Mouse (Mus musculus) lung, embryonic 15.5 days (tissue): ENCODE measurements around the gene Zcchc2. TPM values are rescaled to one million over a fixed set of nuclear protein-coding genes. Genes with fewer than 3 reads are reported as not detected.

Experiments used
- ATAC-seq: fragments of 200-750 bp; cut with Nextera tagmentation; 2 replicates; pipeline ENCODE4 v1.8.0; 2017; ENCODE audit warnings: moderate number of reproducible peaks, borderline replicate concordance; ENCODE audit not compliant: low FRiP score, low TSS enrichment; ENCODE audit errors: extremely low read depth
- H3K27ac ChIP-seq: fragments of 300-500 bp; sonication (generic); 2 replicates; pipeline ENCODE4 v1.5.1; 2015; ENCODE audit warnings: moderate library complexity, mild to moderate bottlenecking, inconsistent platforms
- H3K27me3 ChIP-seq: fragments of 300-500 bp; sonication (generic); 2 replicates; pipeline ENCODE4 v1.6.1; 2015; ENCODE audit warnings: inconsistent platforms
- H3K36me3 ChIP-seq: fragments of 300-500 bp; sonication (generic); 2 replicates; pipeline ENCODE4 v1.6.1; 2015; ENCODE audit warnings: inconsistent platforms
- H3K4me1 ChIP-seq: fragments of 300-500 bp; sonication (generic); 2 replicates; pipeline ENCODE4 v1.6.1; 2015; ENCODE audit warnings: inconsistent platforms
- H3K4me2 ChIP-seq: fragments of 300-500 bp; sonication (generic); 2 replicates; pipeline ENCODE4 v1.6.1; 2015; ENCODE audit warnings: inconsistent platforms, mild to moderate bottlenecking, moderate library complexity
- H3K4me3 ChIP-seq: fragments of 300-500 bp; sonication (generic); 2 replicates; pipeline ENCODE4 v1.5.1; 2015; ENCODE audit warnings: mild to moderate bottlenecking, inconsistent platforms
- H3K9ac ChIP-seq: fragments of 300-500 bp; sonication (generic); 2 replicates; pipeline ENCODE4 v1.6.1; 2015; ENCODE audit warnings: inconsistent platforms
- H3K9me3 ChIP-seq: fragments of 300-500 bp; sonication (generic); 2 replicates; pipeline ENCODE4 v1.6.1; 2016; ENCODE audit warnings: inconsistent platforms
- WGBS: fragments of 180-500 bp; shearing (Covaris S2); methylation state at CpG from one replicate; pipeline ENCODE4 v1.1.7; 2015; 5-methylcytosine and 5-hydroxymethylcytosine counted together
- polyA plus RNA-seq: library from polyadenylated mRNA; unstranded; fragments of >200 nt; fragmentation: Nextera tagmentation; extraction: Ambion mirVana; gene quantifications from 2 replicates; pipeline ENCODE4 v1.2.1, GENCODE M21; 2015

The Zcchc2 gene
- polyA plus RNA-seq, 1 experiment from 2014 or later = 2.0 TPM

DNA sequence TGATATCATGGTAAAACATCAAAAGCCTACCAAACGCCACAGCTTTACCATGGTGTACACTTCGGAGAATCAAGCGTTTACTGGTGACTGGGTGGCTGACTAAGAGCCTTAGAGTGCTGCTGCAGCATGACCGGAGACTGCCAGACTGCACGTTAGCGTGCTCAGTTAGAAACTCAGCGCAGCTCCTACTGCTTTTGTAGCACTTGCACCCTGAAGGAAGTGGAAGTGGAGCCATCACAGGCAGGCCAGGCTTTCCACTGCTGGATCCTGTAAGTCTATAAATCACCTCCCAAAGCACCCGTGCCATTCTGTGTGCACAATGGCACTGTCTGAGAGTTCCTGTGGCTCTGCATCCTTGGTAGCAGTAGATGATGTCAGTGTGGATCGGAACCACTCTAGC lies 52.0 kb downstream of the Zcchc2 start:
- no peak overlapping the region for H3K27ac ChIP-seq
- 88% methylated on average over 9 of the region's 9 CpGs for WGBS
- H3K9ac ChIP-seq = no peak overlapping the region
- H3K4me3 ChIP-seq = no peak overlapping the region
- no peaks in the 10 kb centered on the region for H3K27me3 ChIP-seq
- no peak for ATAC-seq
- H3K4me2 ChIP-seq = no peak overlapping the region
- no peaks in the 10 kb centered on the region for H3K9me3 ChIP-seq
- no peaks in the 10 kb centered on the region for H3K36me3 ChIP-seq
- H3K4me1 ChIP-seq = no peaks in the 10 kb centered on the region

DNA sequence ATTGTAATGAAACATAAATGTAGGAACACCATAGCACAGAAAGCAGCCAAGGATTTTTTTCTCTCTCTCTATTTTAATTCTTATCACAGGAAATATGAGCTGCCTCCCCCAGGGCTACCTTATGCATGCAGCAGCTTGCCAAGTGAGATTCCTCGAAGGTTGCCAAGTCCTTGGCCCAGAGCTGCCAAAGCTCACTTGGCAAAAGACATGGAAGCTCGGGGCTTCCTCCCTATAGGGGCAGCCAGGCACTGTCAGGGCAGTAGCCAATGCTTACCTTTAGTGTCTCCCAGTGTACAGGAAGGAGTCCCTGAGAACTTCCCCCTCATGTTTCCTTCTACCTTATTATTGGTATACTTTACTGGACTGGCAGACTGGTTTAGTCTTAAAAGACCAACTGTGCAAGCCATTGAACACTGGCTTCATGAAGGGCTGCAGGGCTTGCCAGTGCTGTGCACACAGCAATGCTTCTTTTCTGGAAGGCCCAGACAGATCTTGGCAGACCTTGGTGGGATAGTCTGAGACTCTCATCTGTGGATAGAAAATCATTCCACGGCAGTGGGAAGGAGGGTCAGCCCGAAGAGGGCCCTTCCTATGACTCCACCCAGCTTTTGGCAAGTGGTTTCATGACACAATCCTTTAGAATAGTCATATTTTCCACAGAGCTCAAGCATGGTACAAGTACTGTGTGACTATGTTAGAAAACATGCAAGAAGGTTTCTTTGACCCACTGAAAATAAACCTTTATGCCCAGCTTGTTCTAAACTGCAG lies 53.0 kb downstream of the Zcchc2 start:
- Histone ChIP-seq H3K4me1 (no peaks in the 10 kb centered on the region), H3K9ac (no peak overlapping the region), H3K4me2 (no peak overlapping the region), H3K4me3 (no peak overlapping the region), H3K27me3 (no peaks in the 10 kb centered on the region), H3K36me3 (no peaks in the 10 kb centered on the region), H3K27ac (no peak overlapping the region), H3K9me3 (no peaks in the 10 kb centered on the region)
- 50% methylated on average over 4 of the region's 4 CpGs for WGBS
- ATAC-seq = no peak

DNA sequence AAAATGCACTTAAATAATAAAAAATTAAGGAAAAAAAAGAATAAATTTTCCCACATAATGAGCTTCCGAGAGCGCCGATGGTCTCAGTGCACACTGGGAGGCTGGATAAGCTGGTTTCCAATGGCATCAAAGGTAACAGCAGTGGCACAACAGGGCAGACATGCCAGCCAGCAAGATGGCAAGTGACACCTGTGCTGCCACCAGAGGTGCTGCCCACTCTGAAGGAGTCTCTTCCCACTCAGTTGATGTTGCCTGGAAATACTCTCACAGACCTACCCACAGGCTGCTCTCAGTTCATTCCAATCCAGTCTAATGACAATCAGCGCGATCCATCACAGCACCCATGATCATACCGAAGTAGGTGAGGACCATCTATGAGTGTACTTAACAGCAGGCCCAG lies 58.8 kb downstream of the Zcchc2 start:
- no peak for ATAC-seq
- Histone ChIP-seq H3K9ac (no peak overlapping the region), H3K27ac (no peak overlapping the region), H3K4me3 (no peak overlapping the region), H3K9me3 (no peaks in the 10 kb centered on the region), H3K27me3 (no peaks in the 10 kb centered on the region), H3K4me1 (no peaks in the 10 kb centered on the region), H3K36me3 (no peaks in the 10 kb centered on the region), H3K4me2 (no peak overlapping the region)
- WGBS = 94% methylated on average over 6 of the region's 6 CpGs

DNA sequence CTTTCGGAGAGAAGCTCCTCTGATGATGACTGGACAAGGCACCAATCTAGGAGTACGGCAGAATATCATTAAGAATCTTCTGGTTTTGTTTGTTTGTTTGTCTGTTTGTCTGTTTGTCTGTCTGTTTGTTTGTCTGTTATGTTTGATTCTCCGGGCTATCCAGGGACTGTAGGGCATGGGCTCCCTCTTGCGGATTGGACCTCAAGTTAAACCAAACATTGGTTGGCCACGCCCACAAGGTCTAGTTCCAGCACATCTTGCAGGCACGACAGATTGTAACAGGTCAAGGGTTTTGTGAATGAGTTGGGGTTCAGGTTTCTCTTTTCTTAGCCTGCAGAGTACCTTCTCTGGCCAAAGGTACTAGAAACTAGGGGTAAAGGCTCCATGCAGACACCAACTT lies 64.8 kb downstream of the Zcchc2 start:
- Histone ChIP-seq H3K9ac (no peak overlapping the region), H3K4me2 (no peak overlapping the region), H3K4me1 (no peaks in the 10 kb centered on the region), H3K27me3 (no peaks in the 10 kb centered on the region), H3K4me3 (no peak overlapping the region), H3K36me3 (no peaks in the 10 kb centered on the region), H3K9me3 (no peaks in the 10 kb centered on the region), H3K27ac (no peak overlapping the region)
- WGBS = 66% methylated on average over 6 of the region's 6 CpGs
- ATAC-seq = no peak

DNA sequence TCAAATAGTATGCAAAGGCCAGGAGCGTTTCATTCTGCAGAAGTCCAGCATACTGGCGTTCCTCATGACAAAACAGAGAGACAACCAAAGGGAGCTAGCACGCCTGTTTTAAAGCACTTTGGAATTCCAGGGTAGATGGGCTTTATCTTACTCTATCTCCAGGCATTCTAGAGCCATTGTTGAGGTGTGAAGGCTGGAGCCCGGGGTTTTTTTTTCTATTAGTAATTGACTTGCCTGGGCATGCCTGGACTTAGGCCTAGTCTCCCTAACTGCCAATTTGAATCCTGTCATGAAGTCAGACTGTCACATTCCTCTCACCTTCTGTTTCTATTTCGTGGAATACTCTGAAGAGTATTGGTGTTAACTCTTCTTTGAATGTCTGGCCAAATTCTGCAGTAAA lies 68.1 kb downstream of the Zcchc2 start:
- Histone ChIP-seq H3K4me3 (no peak overlapping the region), H3K9me3 (no peaks in the 10 kb centered on the region), H3K27ac (no peak overlapping the region), H3K9ac (no peak overlapping the region), H3K27me3 (no peaks in the 10 kb centered on the region), H3K4me2 (no peak overlapping the region), H3K36me3 (no peaks in the 10 kb centered on the region), H3K4me1 (peaks cover 2% of the 10 kb centered on the region; the same call in 1 of the 2 replicates)
- no peak for ATAC-seq
- WGBS = 58% methylated on average over 5 of the region's 5 CpGs

DNA sequence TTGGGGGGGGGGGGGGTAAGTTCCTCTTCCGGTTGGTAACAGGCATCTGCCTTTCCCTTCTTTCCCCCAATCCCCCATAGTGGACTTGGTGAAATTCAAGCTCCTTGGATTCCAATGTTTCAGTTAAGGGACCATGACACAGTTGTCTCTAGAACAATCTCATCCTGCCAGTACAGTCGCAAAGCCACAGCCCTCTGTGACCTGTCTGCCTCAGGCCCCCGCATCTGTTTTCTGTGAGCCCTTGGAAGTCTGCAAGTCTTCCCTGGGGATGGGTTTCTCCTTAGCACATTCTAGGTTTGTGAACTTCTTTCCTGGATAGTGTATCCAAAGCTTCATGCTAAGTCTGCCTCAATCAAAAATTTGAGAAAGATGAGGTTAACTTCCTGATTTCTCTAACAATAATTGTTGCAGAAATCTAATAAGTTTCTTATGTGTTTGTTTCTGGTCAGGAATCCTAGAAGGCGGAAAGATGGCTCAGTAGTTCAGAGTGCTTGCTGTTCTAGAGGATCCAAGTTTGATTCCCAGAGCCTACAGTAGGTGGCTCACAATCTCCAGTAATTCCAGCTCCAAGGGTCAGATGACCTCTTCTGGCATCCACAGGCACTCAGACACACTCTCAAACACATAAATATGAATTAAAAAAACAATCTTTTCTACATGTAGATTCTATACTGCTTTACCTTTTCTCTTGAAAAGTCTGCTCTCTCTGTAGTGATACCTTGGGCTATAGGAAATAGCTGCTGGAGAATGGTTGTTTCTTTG lies 69.5 kb downstream of the Zcchc2 start:
- Histone ChIP-seq H3K9me3 (no peaks in the 10 kb centered on the region), H3K4me3 (no peak overlapping the region), H3K4me1 (peaks cover 16% of the 10 kb centered on the region), H3K4me2 (no peak overlapping the region), H3K36me3 (no peaks in the 10 kb centered on the region), H3K27ac (no peak overlapping the region), H3K27me3 (no peaks in the 10 kb centered on the region), H3K9ac (no peak overlapping the region)
- ATAC-seq = no peak
- 83% methylated on average over 4 of the region's 4 CpGs for WGBS

DNA sequence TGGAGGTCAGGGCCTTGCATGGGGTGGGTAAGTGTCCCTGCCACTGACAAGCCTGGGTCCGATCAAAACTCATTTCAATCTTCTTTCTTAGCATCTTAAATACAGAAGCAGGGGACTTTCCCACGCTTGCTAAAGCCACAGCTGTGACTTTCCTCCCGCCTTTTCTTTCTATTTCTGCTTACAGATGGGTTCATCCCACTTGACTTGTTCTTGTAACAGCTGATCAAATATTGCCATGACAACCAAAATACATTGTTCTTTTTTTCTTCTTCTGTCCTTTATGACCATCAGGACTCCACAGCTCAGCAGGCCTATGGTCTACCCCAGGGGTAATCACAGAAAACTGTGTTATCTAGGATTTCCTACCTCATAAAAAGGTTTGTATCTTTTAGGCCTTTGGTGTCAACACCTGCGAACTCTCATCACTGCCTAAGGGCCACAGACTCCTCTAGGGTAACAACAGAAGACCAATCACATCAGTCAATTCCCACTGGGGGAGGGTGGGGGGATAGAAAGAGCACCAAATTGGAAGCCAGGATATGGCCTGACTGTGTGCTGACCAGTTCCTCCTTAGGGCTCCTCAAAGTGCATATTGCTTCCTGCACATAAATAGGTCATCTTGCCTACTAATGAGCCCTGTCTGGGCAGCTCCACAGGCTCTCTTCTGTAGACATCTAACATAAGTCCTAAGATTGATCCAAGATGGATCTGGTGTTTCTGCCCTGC lies 71.1 kb downstream of the Zcchc2 start:
- H3K4me2 ChIP-seq = no peak overlapping the region
- no peak overlapping the region for H3K27ac ChIP-seq
- H3K27me3 ChIP-seq = no peaks in the 10 kb centered on the region
- no peaks in the 10 kb centered on the region for H3K9me3 ChIP-seq
- peaks cover 25% of the 10 kb centered on the region for H3K4me1 ChIP-seq
- H3K9ac ChIP-seq = no peak overlapping the region
- no peaks in the 10 kb centered on the region for H3K36me3 ChIP-seq
- H3K4me3 ChIP-seq = no peak overlapping the region
- no peak for ATAC-seq
- 82% methylated on average over 4 of the region's 4 CpGs for WGBS

DNA sequence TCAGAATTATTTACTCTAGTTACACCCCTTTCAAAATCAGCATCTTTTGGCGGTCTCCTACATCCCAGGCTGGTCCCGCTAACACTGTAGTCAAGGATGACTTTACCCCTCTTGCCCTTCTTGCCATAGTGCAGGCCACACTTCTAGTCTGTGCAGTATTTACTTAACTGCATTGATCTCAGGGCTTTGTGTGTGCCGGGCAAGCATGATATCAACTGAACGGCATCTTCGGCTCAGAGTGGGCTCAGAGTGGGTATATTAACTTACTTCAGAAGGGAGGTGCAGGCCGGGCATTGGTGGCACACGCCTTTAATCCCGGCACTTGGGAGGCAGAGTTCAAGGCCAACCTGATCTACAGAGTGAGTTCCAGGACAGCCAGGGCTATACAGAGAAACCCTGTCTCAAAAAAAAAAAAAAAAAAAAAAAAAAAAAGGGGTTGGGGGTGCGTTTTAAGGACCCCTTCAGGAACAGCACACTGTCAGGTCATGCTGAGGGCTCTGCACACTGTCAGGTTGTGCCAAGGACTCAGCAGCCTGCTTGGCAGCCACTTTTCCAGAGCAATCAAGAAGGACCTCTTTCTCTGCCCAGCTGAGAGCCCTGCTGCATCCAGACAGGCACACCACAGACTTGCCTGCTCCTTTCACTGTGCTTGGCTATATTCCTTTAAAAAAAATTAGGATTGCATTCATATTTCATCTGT lies 72.8 kb downstream of the Zcchc2 start:
- Histone ChIP-seq H3K4me3 (no peak overlapping the region), H3K27ac (no peak overlapping the region), H3K27me3 (no peaks in the 10 kb centered on the region), H3K9ac (no peak overlapping the region), H3K4me2 (no peak overlapping the region), H3K9me3 (no peaks in the 10 kb centered on the region), H3K4me1 (peaks cover 35% of the 10 kb centered on the region), H3K36me3 (no peaks in the 10 kb centered on the region)
- 75% methylated on average over 9 of the region's 9 CpGs for WGBS
- no peak for ATAC-seq

DNA sequence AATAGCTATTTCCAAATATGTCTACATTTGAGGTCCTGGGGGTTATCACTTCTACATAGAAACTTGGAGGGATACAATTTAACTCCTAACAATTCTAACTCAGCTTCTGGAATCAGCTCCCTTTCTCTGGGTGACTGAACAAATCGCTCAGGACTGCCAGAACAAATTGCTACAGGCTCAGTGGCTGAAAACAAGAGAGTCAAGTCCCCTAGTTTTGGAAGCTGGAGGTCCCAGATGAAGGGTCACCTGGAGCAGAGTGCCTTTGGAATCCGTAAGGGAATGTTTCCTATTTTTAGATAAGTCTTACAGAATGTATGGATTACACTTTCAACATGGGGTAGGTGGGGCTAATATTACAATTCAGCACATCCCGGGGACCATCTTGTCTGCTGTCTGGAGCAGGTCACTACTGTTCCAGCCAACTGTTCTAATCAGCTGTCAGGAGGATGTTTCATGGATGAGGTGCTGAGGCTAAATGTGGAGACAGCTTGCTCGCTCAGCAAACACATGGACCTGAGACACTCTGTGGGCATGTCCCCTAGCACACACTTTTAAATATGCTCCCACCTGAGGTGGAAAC lies 73.5 kb downstream of the Zcchc2 start:
- Histone ChIP-seq H3K27me3 (no peaks in the 10 kb centered on the region), H3K4me2 (no peak overlapping the region), H3K9ac (no peak overlapping the region), H3K4me1 (peaks cover 35% of the 10 kb centered on the region), H3K36me3 (no peaks in the 10 kb centered on the region), H3K4me3 (no peak overlapping the region), H3K27ac (no peak overlapping the region), H3K9me3 (no peaks in the 10 kb centered on the region)
- no peak for ATAC-seq
- WGBS = 52% methylated on average over 4 of the region's 4 CpGs

DNA sequence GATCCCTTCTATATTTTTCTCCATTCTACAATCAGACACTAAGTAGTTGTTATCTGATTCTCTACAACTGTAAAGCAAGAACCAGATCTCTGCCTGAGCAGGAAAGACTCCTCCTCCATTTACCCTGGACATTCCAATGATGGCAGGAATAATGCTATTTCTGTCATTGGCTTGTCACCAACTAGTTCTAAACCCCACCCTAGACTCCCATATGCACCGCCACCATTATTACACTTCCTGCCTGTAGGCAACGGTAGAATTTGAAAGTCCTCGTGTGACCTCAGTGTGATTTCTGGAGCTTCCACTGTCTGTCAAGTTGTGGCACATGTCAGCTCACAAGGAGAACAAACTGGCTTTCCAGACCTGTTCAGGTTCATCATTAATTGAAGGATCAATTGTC lies 74.1 kb downstream of the Zcchc2 start:
- H3K4me1 ChIP-seq = peaks cover 35% of the 10 kb centered on the region
- no peak for ATAC-seq
- no peak overlapping the region for H3K4me2 ChIP-seq
- no peaks in the 10 kb centered on the region for H3K9me3 ChIP-seq
- no peak overlapping the region for H3K4me3 ChIP-seq
- no peaks in the 10 kb centered on the region for H3K27me3 ChIP-seq
- no peak overlapping the region for H3K9ac ChIP-seq
- no peak overlapping the region for H3K27ac ChIP-seq
- no peaks in the 10 kb centered on the region for H3K36me3 ChIP-seq
- 26% methylated on average over 3 of the region's 3 CpGs for WGBS

DNA sequence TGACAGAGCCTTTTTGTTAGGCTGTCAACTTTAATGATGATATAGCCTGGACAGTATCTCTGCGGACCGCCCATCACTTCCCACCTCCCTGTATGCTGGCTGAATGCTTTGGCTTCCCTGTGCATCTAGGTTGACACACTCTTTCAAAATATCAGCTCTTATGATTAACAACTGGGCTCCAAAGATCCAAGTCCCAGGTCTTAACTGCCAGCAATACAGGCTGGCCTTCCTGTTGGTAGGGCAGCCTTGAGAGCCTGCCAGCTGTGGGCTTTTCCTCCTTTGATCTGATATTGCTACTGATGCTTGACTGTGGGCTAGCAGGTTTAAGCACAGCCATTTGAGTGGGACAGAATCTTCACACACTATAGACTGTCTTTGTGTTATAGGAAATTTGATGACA lies 74.5 kb downstream of the Zcchc2 start:
- Histone ChIP-seq H3K9me3 (no peaks in the 10 kb centered on the region), H3K4me3 (no peak overlapping the region), H3K4me2 (no peak overlapping the region), H3K9ac (no peak overlapping the region), H3K4me1 (peaks cover 35% of the 10 kb centered on the region), H3K27ac (peak overlapping the region; percentile 86), H3K36me3 (no peaks in the 10 kb centered on the region), H3K27me3 (no peaks in the 10 kb centered on the region)
- no peak for ATAC-seq
- 58% methylated on average over 2 of the region's 2 CpGs for WGBS
